Mouse (Mus musculus) gastrocnemius, postnatal 4 days (tissue): ENCODE data around the gene Ist1. TPM values are rescaled to one million over a fixed set of nuclear protein-coding genes. Genes with fewer than 3 reads are reported as not detected.

ENCODE experiments used
- DNase-seq, 2 experiments: peaks; one replicate each; pipeline ENCODE4 v3.0.0; 2021 to 2022; ENCODE audit warnings: low spot score in 2 of 2, mixed read lengths in 2 of 2
- total RNA-seq, 2 experiments: library from RNA; stranded (reverse); gene quantifications; 2 replicates each; pipeline ENCODE4 v1.2.3; 2021

The Ist1 gene
- total RNA-seq, 2 experiments from 2014 or later = 51.8 to 56.4 TPM

- DNase-seq = no peak
Observed at GRCm38 (mm10) chr8:109687248-109687647, 5.8 kb downstream of the Ist1 start.

GRCm38 (mm10) chr8:109682120-109682519 is 10.9 kb downstream of the Ist1 start:
- DNase-seq = no peak

- DNase-seq = no peak
Observed at GRCm38 (mm10) chr8:109681535-109681934, 11.5 kb downstream of the Ist1 start.

- DNase-seq = no peak
Observed at GRCm38 (mm10) chr8:109675896-109676643, 17.0 kb downstream of the Ist1 start.

- no peak for DNase-seq
Observed at GRCm38 (mm10) chr8:109673596-109673995, 19.5 kb downstream of the Ist1 start.

- no peak for DNase-seq
Observed at GRCm38 (mm10) chr8:109672656-109673055, 20.4 kb downstream of the Ist1 start.

DNA sequence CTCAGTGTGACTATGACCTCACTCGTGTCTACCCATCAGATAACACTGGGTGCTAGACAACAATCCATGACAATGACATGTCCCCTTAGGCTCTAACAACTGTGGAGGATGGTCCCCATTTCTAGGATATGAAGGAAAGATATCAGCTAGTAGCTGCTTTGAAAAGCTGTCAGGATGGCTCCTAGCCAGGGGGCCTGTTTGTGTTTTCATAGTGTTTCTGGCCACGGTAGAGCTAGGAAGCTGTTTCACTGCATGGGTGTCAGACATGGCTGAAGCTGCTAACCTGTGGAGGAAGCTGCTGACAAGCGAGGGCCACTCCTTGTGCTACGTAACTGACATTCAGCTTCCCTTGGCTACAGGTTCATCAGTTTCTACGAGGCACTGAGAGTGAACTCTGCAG is 26.4 kb downstream of the Ist1 start:
- no peak for DNase-seq

GRCm38 (mm10) chr8:109662328-109662727 is 30.7 kb downstream of the Ist1 start:
- DNase-seq = no peak

GRCm38 (mm10) chr8:109656860-109657259 is 36.2 kb downstream of the Ist1 start:
- DNase-seq = no peak

DNA sequence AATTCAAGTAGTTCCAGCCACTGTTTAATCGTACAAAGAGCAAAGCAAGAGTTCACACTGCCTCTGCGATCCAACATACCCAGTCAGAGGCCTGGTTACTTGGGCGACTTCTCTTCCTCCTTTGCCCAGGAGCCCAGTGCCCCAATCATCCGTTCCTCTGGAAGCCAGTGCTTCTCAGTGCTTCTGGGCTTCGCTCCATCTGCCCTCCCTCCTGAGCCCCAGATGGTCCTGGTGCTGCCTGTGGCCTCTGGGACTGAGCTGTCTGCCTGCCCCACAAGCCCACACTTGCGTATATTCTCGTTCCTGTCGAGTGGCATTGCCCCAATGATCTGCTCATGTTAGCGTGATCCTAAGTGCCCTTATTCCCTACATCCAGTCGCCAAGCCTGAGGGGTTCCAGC is 42.3 kb downstream of the Ist1 start:
- DNase-seq = no peak

- DNase-seq = no peak
Observed at GRCm38 (mm10) chr8:109648469-109648868, 44.6 kb downstream of the Ist1 start.

- DNase-seq = no peak
Observed at GRCm38 (mm10) chr8:109647331-109647730, 45.7 kb downstream of the Ist1 start.

DNA sequence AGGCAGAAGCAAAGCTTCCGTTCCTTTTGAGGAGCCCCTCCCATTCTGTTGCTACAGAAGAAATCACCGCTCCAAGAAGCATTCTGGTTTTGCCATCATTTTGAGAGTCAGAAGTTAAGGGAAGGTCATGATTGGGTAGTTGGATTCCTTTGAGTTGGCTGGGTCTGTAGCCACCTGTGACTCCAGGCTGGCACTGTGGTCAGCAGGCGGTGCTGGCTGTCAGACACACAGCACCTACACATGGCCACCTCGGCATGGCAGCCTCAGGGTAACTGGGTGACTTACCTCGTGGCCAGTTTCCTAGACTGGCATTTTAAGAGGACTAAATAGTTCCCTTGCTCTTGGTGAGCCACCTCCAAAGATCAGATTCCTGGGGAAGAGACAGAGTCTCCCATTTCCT is 51.8 kb downstream of the Ist1 start:
- no peak for DNase-seq

- no peak for DNase-seq
Observed at GRCm38 (mm10) chr8:109640410-109640809, 52.6 kb downstream of the Ist1 start.

DNA sequence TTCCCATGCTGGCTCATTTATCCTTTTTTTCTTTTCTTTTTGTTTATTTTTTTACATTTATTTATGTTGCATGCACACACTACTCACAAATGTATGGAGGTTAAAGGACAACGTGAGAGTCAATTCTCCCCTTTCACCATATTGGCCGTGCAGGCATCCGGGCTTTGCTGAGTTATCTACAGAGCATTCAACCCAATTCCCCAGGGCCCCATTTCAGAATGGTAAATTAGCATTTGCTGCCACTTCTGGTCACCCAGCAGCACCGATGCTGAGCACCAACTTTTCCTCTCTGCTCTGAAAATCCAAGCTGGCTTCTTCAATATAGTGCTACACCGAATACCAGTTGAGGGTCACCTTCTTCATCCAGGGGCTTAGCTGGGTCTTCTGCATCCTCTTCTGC is 54.2 kb downstream of the Ist1 start:
- no peak for DNase-seq

- DNase-seq = no peak
Observed at GRCm38 (mm10) chr8:109635146-109635545, 57.9 kb downstream of the Ist1 start.

- no peak for DNase-seq
Observed at GRCm38 (mm10) chr8:109632498-109632897, 60.6 kb downstream of the Ist1 start.

DNA sequence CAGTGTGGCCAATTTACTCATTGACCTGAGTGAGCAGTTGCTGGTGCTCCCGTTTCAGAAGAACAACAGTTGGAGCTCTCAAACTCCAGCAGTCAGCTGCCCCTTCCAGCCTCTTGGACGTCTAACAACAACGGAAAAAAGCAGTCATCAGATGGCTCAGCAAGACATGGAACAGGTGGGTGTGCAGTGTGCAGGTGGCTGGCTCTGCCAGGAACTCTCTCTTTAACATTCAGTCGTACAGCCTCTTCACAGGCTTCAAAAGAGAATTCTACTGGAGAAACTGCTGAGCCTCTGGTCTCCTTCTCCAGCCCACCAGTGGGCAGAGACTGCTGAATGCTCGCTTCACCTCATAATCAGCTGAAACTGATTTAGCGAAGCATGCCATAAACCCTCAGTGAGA is 64.4 kb downstream of the Ist1 start:
- DNase-seq = no peak

Other genes starting within 250 kb of the Ist1 start
- gene Pmfbp1, start 199.2 kb downstream of the Ist1 start, total RNA-seq = not detected
- gene Dhx38, start 127.4 kb downstream of the Ist1 start, total RNA-seq = 10 to 100 TPM; 19.4 to 22.5 TPM
- gene Txnl4b, start 127.4 kb downstream of the Ist1 start, total RNA-seq = 1 to 10 TPM; 7.7 to 9.2 TPM
- 10 to 100 TPM in 1 of 2 experiments, 1 to 10 TPM in 1; 8.1 to 27.6 TPM for gene Hp, start 114.1 kb downstream of the Ist1 start, total RNA-seq
- gene Dhodh, start 84.6 kb downstream of the Ist1 start, total RNA-seq = 10 to 100 TPM; 16.3 to 16.8 TPM
- not detected for gene Pkd1l3, start 78.7 kb downstream of the Ist1 start, total RNA-seq
- 10 to 100 TPM; 13.8 to 14.9 TPM for gene Zfp821, start 12.3 kb upstream of the Ist1 start, total RNA-seq
- gene Atxn1l, start 44.5 kb upstream of the Ist1 start, total RNA-seq = 10 to 100 TPM; 35.7 to 36.7 TPM
- 10 to 100 TPM; 46.7 to 51.7 TPM for gene Ap1g1, start 85.3 kb upstream of the Ist1 start, total RNA-seq
- 1 to 10 TPM; 7.6 to 7.7 TPM for gene Phlpp2, start 175.3 kb upstream of the Ist1 start, total RNA-seq